Mouse (Mus musculus): Measurements from ENCODE around the gene Nmnat2. TPM values are rescaled to one million over a fixed set of nuclear protein-coding genes. Genes with fewer than 3 reads are reported as not detected.

The Nmnat2 gene
- total RNA-seq, 2 experiments from 2014 or later = 2.1 to 5.1 TPM

GRCm38 (mm10) chr1:153125287-153126275, 170.8 kb downstream of the Nmnat2 start:
- DNase-seq = no peak

DNA sequence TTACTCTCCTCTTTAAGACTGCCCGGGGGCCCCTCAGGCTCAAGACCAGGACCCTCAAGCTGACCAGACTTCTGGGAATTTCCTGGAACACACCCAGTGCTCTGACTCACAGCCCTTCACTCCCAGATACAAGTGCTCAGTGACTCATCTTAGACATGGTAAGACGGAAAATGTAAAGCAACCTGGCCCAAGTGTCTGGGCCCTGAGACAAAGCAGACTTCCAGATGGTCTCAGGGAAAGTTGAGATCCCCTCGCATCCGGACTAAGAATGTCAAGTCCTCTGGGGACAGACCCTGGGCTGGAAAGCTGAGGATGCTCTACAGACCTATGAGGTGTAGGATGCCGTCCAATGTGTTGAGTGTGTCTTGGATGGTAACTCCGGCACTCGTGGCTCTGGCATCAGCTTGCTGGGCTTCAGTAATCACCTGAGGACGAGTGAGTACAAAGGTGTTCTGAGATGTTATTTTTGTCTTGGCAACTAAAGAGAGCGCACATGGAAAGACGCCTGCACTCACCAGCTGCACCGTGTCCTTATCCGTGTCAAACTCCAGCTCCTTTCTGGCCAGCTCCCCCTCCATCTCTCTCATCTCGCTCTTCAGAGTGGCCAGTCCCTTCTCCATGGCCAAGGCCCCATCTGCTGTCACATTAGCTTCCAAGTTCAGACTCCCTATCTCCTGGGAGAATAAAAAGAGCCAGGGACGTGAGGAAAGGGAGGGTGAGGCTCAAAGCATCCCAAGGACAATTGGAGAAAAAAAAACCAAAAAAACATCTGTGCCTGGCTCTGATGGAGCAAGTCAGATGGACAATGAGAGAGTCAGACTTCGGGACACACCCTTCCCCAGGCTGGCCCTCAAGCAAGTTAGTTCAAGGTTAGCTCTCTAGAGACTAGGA, 171.9 kb downstream of the Nmnat2 start:
- DNase-seq = no peak

- no peak for DNase-seq
Observed at GRCm38 (mm10) chr1:153127622-153128021, 172.8 kb downstream of the Nmnat2 start.

DNA sequence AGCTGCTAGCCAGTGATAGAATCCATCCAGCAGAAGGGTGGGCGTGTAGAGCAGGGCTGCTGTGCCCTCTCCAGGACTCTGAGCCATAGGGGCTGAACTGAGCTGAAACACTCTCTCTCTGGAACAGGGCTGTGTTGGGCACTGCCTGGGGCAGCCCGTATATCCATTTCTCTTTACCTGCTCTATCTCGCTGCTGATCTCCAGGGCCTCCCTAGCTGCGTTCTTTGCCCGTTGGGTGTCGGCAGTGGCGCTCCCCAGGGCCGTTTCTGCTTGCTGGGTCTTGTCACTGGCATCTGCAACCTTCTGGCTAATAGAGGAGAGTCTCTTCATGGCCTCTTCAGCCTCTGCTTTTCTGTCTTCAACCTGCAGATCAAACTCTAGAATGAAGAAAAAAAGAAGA, 174.0 kb downstream of the Nmnat2 start:
- no peak for DNase-seq

- DNase-seq = peak; percentile 69
Observed at GRCm38 (mm10) chr1:153129992-153130713, 175.4 kb downstream of the Nmnat2 start.

GRCm38 (mm10) chr1:153133865-153134781, 179.3 kb downstream of the Nmnat2 start:
- peak; percentile 32 for DNase-seq

DNA sequence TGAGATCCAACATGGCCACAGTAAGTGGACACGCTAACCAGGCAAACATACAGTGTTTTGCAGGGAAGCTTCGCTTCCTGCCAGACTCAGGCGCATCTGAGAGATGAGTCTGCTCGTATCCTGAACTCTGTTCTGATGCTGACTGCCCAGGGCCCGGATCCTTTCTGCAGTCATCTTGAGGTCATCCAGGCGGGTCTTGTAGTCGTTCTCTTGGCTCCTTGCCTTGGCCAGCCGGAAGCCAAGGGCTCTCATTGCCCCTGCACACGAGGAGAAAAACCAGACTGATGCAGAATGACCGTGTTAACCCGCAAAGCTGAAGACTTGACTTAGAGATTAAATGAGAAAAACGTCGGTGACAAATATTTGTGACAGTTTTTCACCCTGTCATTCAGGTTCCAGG, 181.9 kb downstream of the Nmnat2 start:
- DNase-seq = no peak

DNA sequence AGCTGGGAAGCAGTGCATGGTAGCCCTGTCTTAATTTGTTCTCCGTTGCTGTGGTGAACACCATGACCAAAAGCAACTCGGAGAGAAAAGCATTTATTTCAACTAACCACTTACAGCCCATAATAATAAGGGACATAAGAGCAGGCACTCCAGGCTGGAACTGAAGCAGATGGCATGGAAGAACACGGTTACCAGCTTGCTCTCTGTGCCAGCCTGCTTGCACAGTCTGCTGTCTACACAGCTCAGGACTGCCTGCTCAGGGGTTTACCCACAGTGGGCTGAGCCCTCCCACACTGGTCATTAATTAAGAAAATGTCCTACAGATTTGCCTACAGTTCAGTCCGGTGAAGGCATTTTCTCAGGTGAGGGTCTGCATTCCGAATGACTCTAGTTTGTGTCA, 183.7 kb downstream of the Nmnat2 start:
- no peak for DNase-seq

DNA sequence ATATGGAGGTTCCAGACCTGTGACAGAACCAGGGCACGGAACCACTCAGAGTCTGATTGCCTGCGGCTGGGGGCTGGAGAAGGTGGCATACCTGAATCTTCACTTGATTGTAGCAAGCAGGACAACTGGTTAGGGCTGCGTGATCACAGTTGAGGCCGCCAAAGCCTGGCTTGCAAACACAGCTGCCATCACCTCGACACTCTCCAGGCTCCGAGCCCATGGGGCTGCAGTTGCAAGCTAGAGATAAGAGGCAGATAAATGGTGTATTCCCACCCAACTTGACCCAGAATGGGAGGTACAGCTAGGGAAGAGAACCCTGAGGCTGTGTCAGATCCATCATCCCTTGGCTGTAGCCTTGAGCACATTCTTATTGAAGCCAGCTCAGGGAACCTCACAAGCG, 184.8 kb downstream of the Nmnat2 start:
- no peak for DNase-seq

DNA sequence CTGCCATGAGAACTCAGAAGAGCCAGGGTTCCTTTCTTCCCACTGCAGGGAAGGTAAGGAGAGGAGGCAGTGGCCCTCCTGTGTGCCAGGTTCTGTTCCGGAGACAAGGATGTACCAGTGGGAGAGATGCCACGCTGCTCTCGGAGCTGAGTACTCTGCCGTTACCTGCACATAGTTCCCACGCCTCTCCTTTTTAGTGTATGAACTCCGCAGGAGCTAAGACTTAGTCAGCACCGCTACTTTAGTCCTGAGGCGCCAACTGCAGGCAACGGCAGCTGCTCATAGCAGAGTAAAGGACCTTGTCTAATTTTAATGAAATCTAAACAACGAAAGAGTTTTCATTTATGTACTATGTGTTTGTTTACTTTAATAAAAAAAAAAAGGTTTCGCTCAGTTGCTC, 185.5 kb downstream of the Nmnat2 start:
- no peak for DNase-seq

DNA sequence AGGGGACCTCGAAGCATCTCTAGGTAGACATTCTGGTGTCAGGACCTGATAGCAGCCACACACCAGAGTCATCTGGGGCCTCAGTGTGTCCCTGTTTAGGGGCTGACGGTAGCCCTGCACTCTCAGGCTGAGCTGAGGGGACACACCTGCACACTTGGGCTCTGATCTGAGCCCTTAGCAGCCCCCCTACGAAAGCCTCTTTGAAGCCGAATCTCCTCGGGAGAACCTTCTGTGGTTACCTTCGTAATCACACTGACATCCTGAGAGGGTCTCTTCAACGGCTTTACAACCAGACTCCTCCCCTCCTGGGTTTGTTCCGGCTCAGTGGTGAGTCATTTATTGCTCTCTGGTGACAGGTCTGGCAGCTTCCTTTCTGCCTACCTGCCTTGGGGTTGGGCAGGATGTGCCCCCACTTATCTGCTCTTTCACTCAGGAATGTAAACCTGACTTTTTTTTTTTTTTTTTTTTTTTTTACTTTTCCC, 186.0 kb downstream of the Nmnat2 start:
- no peak for DNase-seq

DNA sequence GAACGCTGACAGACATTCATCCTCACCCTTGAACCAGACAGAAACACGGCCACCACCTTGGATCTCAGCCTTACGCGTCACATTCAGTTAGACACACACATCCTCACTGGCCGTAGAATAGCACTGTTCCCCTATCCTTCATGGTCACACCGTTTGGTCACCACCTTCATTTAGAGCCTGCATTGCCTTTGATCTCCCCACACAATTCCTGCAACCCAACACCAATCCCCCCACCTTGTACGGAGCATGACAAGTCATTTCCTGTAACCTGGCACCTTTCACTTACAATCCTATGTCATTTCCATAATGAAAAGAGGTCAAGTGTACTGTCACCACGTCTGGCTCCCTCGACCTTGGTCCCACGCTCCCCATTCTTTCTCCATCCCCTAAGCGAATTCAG, 189.2 kb downstream of the Nmnat2 start:
- DNase-seq = no peak

GRCm38 (mm10) chr1:153145791-153146190, 191.0 kb downstream of the Nmnat2 start:
- no peak for DNase-seq

DNA sequence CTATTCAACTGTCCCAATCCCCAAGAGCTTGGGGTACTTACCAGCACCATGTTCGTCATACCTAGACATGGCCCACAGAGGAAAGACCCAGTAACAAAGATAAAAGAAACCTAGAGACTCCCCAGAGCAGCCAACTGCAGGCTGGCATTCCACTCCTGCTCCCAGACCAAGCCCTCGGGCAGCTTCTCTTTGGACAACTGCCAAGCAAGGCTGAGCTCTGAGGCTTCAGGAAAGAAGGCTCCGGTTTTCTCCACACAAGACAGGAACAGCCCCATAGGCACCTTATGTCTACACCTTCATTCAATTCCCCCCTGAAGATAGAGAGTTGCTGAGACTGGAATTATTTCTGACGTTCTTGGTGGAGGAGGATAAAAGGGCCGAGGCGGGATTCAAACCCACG, 197.8 kb downstream of the Nmnat2 start:
- peak; percentile 51 for DNase-seq

DNA sequence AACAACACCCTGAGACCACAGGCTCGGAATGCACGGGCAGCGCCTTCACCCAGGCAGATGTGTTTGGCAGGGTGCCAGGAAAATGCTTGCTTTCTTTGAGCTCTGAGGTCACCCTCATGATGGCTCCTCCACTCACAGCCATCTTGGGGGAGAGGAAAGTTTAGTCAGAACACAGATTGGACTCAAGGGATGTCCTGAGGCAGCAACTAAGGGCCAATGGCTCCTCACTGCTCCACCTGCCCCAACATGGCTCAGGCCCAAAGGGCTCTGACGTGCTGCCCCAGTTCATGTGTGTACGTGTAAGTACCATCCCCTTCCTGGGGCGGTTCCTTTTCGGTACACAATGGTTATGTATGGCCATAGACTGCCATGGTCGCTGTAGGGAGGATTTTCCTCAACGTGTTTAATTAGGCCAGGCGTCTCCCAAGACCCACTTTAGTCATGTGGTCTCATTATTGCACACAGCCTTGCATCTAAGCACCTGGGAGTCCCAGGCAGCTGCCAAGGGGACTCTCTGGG, 198.9 kb downstream of the Nmnat2 start:
- DNase-seq = peak; percentile 62

DNA sequence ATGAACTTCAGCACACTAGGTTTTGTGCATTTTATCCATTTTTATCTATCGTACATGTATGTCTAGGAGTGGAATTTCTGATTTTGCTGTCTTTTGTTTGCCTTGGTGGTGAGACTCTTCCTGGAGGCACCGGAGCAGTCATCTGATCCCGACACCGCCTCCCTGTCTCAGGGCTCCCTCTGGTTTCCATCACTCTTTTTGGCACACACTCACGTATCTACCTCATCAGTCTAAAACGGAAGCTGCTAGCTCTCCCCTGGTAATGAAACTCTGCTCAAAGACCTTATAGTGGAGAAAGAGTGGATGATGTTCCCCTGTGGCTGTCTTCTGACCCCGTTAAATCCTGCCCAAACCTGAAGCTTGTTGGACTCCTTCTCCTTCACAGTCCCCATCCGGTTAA, 200.6 kb downstream of the Nmnat2 start:
- no peak for DNase-seq

- no peak for DNase-seq
Observed at GRCm38 (mm10) chr1:153157021-153157623, 202.3 kb downstream of the Nmnat2 start.

DNA sequence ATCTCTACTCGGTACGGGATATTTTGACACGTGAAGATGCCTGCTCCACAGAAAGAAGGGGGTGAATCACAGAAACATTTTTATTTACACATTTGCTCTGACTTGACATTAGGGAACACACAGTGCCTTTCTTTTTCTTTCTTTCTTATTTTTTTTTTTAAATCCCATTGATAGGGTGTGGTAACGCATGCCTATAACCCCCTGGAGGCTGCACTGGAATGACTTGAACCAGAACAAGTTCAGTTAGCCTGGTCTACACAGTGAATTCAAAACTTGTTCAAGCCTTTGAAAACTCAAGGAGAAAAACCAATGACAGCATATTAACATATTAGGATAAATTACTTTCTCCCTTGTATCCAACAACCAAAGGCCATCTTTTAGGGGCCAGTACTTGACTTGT, 204.3 kb downstream of the Nmnat2 start:
- DNase-seq = no peak

GRCm38 (mm10) chr1:153163831-153164230, 209.0 kb downstream of the Nmnat2 start:
- no peak for DNase-seq

DNA sequence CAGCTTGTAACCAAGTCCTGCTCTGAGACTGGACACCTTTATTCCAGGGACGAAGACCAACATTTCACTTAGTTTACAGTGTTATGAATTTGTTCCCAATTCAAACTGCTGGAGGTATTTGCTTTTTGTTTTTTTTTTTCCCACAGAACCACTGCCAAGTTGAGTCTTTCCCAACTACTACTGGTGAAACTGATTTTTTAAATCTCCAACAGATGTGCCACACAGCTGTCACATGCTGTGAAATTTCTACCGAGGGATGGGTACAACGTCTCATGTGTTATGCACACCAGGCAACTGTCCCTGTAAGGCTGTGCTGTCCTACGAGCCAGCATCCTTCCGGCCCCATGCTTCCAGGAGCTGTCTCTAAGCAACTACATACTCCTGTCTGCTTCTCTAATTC, 213.5 kb downstream of the Nmnat2 start:
- no peak for DNase-seq
